Mouse (Mus musculus) megakaryocyte, adult 5-6 weeks (primary cell): ENCODE measurements around the gene Sik1. TPM values are rescaled to one million over a fixed set of nuclear protein-coding genes. Genes with fewer than 3 reads are reported as not detected.

Experiments used
- ATAC-seq: 2 replicates; pipeline ENCODE4 v1.8.0; 2016; ENCODE audit warnings: mild to moderate bottlenecking, inconsistent platforms; ENCODE audit not compliant: poor library complexity, severe bottlenecking
- total RNA-seq, 2 experiments: library from RNA; stranded (forward) in 1 of 2; stranded (reverse) in 1 of 2; fragments of 153-499, 151-499 nt in 1 of 2; fragments of 221-1000, 200-1000 nt in 1 of 2; gene quantifications; 2 replicates each; pipeline versions ENCODE4 v1.2.3 to v1.2.4; 2015 to 2017

Sik1 gene
- total RNA-seq, 2 experiments from 2014 or later: 30.6 to 37.6 TPM

- no peak for ATAC-seq
Measured at GRCm38 (mm10) chr17:31876775-31877174, 21.2 kb upstream of the Sik1 start.

- no peak for ATAC-seq
Measured at GRCm38 (mm10) chr17:31875326-31875930, 19.8 kb upstream of the Sik1 start.

GRCm38 (mm10) chr17:31874691-31875090 is 19.1 kb upstream of the Sik1 start:
- ATAC-seq: no peak

- ATAC-seq: no peak
Measured at GRCm38 (mm10) chr17:31873973-31874372, 18.4 kb upstream of the Sik1 start.

- ATAC-seq: no peak
Measured at GRCm38 (mm10) chr17:31873185-31873870, 17.7 kb upstream of the Sik1 start.

- no peak for ATAC-seq
Measured at GRCm38 (mm10) chr17:31872826-31873165, 17.2 kb upstream of the Sik1 start.

GRCm38 (mm10) chr17:31871968-31872825 is 16.6 kb upstream of the Sik1 start:
- no peak for ATAC-seq

- peak; percentile 87 for ATAC-seq
Measured at GRCm38 (mm10) chr17:31870931-31871421, 15.4 kb upstream of the Sik1 start.

- peak; percentile 41 for ATAC-seq
Measured at GRCm38 (mm10) chr17:31870446-31870845, 14.8 kb upstream of the Sik1 start.

- no peak for ATAC-seq
Measured at GRCm38 (mm10) chr17:31868076-31868475, 12.5 kb upstream of the Sik1 start.

GRCm38 (mm10) chr17:31867061-31867460 is 11.5 kb upstream of the Sik1 start:
- no peak for ATAC-seq

- ATAC-seq: no peak
Measured at GRCm38 (mm10) chr17:31865636-31866035, 10.0 kb upstream of the Sik1 start.

GRCm38 (mm10) chr17:31864666-31865450 is 9.3 kb upstream of the Sik1 start:
- no peak for ATAC-seq

- no peak for ATAC-seq
Measured at GRCm38 (mm10) chr17:31863151-31863815, 7.7 kb upstream of the Sik1 start.

- no peak for ATAC-seq
Measured at GRCm38 (mm10) chr17:31862136-31862535, 6.5 kb upstream of the Sik1 start.

GRCm38 (mm10) chr17:31861661-31862060 is 6.1 kb upstream of the Sik1 start:
- no peak for ATAC-seq

GRCm38 (mm10) chr17:31860856-31861255 is 5.3 kb upstream of the Sik1 start:
- no peak for ATAC-seq

- ATAC-seq: no peak
Measured at GRCm38 (mm10) chr17:31859367-31859766, 3.8 kb upstream of the Sik1 start.

- ATAC-seq: no peak
Measured at GRCm38 (mm10) chr17:31858786-31859185, 3.2 kb upstream of the Sik1 start.

- no peak for ATAC-seq
Measured at GRCm38 (mm10) chr17:31857903-31858426, 2.4 kb upstream of the Sik1 start.
